11 mouse cellular contexts compared by ENCODE assay signal in genomic region chr7:144527723-144528221, GRCm38 (mm10). TPM values are rescaled to one million over a fixed set of nuclear protein-coding genes. Genes with fewer than 3 reads are reported as not detected.
DNase-seq lines count a peak whose midpoint lies in the region; ATAC-seq lines count a peak whose summit lies in the region.
"Had no signal": no experiment of that assay in that cellular context is flagged by ENCODE, and none has a peak within 500 bp of the region (broad histone marks: within the 10 kb centered on the region; RNA-seq: fewer than 3 reads in every experiment).

No protein-coding gene starts in this region.

- H3K9ac ChIP-seq in midbrain, embryonic 13.5 days (replicated peaks) = no peak overlapping the region
- no peak overlapping the region for H3K9ac ChIP-seq in intestine, embryonic 15.5 days
- H3K9ac ChIP-seq: neural tube, embryonic 12.5 days had no signal

- no peaks in the 10 kb centered on the region for H3K36me3 ChIP-seq in midbrain, embryonic 13.5 days
- no peaks in the 10 kb centered on the region for H3K36me3 ChIP-seq in intestine, embryonic 15.5 days
- H3K36me3 ChIP-seq: neural tube, embryonic 12.5 days had no signal

- peaks cover 11% of the 10 kb centered on the region for H3K4me1 ChIP-seq in midbrain, embryonic 13.5 days (replicated peaks)
- H3K4me1 ChIP-seq in intestine, embryonic 15.5 days (replicated peaks) = 0 out of 2 replicates have a peak, but pooled peaks cover 3% of the 10 kb centered on the region

- peak; percentile 5 for DNase-seq in left cerebral cortex, postnatal 4 days
- DNase-seq in left cerebral cortex, adult 11 months (ENCODE audit: low spot score) = no peak
- peak; percentile 71 for DNase-seq in adrenal gland, postnatal 10 days
- DNase-seq in kidney, adult 8-10 months = peak; percentile 24 to 36
- peak; percentile 6 for DNase-seq in ovary, postnatal 14 days (ENCODE audit: low spot score)
- no peak for DNase-seq in left cerebral cortex, postnatal 25 days (ENCODE audit: low spot score in 2 of 2)
- DNase-seq: layer of hippocampus, postnatal 36 days had no signal

- no peak overlapping the region for H3K4me2 ChIP-seq in midbrain, embryonic 13.5 days (replicated peaks)
- H3K4me2 ChIP-seq in intestine, embryonic 15.5 days (replicated peaks) = no peak overlapping the region
- H3K4me2 ChIP-seq: neural tube, embryonic 12.5 days had no signal

- H3K4me3 ChIP-seq in midbrain, embryonic 13.5 days (replicated peaks) = no peak overlapping the region
- no peak overlapping the region for H3K4me3 ChIP-seq in intestine, embryonic 15.5 days (replicated peaks)
- H3K4me3 ChIP-seq: erythroblast, embryonic 14.5 days; neural tube, embryonic 12.5 days had no signal

- WGBS in midbrain, embryonic 13.5 days = 73% methylated on average over 1 of the region's 1 CpGs
- WGBS in intestine, embryonic 15.5 days = 47% methylated on average over 1 of the region's 1 CpGs

- H3K27ac ChIP-seq in midbrain, embryonic 13.5 days = no peak overlapping the region
- H3K27ac ChIP-seq in intestine, embryonic 15.5 days = no peak overlapping the region
- H3K27ac ChIP-seq: neural tube, embryonic 12.5 days had no signal

- ATAC-seq in midbrain, embryonic 13.5 days = no peak
- ATAC-seq in intestine, embryonic 15.5 days = no peak

- no peaks in the 10 kb centered on the region for H3K27me3 ChIP-seq in midbrain, embryonic 13.5 days
- no peaks in the 10 kb centered on the region for H3K27me3 ChIP-seq in intestine, embryonic 15.5 days (replicated peaks)
- H3K27me3 ChIP-seq: neural tube, embryonic 12.5 days had no signal

- no peaks in the 10 kb centered on the region for H3K9me3 ChIP-seq in midbrain, embryonic 13.5 days
- H3K9me3 ChIP-seq in intestine, embryonic 15.5 days = no peaks in the 10 kb centered on the region
- H3K9me3 ChIP-seq: neural tube, embryonic 12.5 days had no signal

- intact Hi-C loops in left cerebral cortex, postnatal 4 days (cut with DNase I) = no loop called here
- intact Hi-C loops in left cerebral cortex, postnatal 25 days (cut with DNase I) = no loop called here

RNA-seq across cellular contexts. Expression of gene Ppfia1, which starts 25.8 kb away (rescaled TPM):
- 10 to 100 TPM; 47.3 to 48.6 TPM for total RNA-seq in left cerebral cortex, postnatal 4 days (2021)
- total RNA-seq in adrenal gland, postnatal 10 days (2021) = 10 to 100 TPM; 41.7 to 48.5 TPM
- 28.1 and 32.1 TPM in 2 replicates for polyA plus RNA-seq in midbrain, embryonic 13.5 days (2015; fragmentation: Nextera tagmentation; extraction: Ambion mirVana)
- 10 to 100 TPM; 29.5 to 32.9 TPM for total RNA-seq in left cerebral cortex, postnatal 25 days (2021)
- 25.5 and 28.9 TPM in 2 replicates for polyA plus RNA-seq in intestine, embryonic 15.5 days (2015; fragmentation: Nextera tagmentation; extraction: Ambion mirVana)

RNA-seq across cellular contexts. Expression of gene Fadd, which starts 54.5 kb away (rescaled TPM):
- total RNA-seq in left cerebral cortex, postnatal 4 days (2021) = 1 to 10 TPM; 3.5 to 4.3 TPM
- total RNA-seq in adrenal gland, postnatal 10 days (2021) = 10 to 100 TPM; 10.1 to 11.1 TPM
- 5.3 and 6.0 TPM in 2 replicates for polyA plus RNA-seq in midbrain, embryonic 13.5 days (2015; fragmentation: Nextera tagmentation; extraction: Ambion mirVana)
- total RNA-seq in left cerebral cortex, postnatal 25 days (2021) = 1 to 10 TPM; 2.1 to 2.2 TPM
- 12.8 and 13.0 TPM in 2 replicates for polyA plus RNA-seq in intestine, embryonic 15.5 days (2015; fragmentation: Nextera tagmentation; extraction: Ambion mirVana)

RNA-seq across cellular contexts. Expression of gene Cttn, which starts 57.0 kb away (rescaled TPM):
- 100 to 1,000 TPM; 138 to 156 TPM for total RNA-seq in left cerebral cortex, postnatal 4 days (2021)
- 100 to 1,000 TPM; 105 to 109 TPM for total RNA-seq in adrenal gland, postnatal 10 days (2021)
- 194 and 201 TPM in 2 replicates for polyA plus RNA-seq in midbrain, embryonic 13.5 days (2015; fragmentation: Nextera tagmentation; extraction: Ambion mirVana)
- 100 to 1,000 TPM; 102 to 103 TPM for total RNA-seq in left cerebral cortex, postnatal 25 days (2021)
- polyA plus RNA-seq in intestine, embryonic 15.5 days (2015; fragmentation: Nextera tagmentation; extraction: Ambion mirVana) = 139 and 146 TPM in 2 replicates

Comparison
In these comparisons a context has a peak if more than half of its experiments do, and no peak if none do; other contexts are left out.
1. DNase-seq: peak in left cerebral cortex, postnatal 4 days (single experiment), adrenal gland, postnatal 10 days (single experiment), kidney, adult 8-10 months (2 of 2) and ovary, postnatal 14 days (single experiment); none in left cerebral cortex, adult 11 months (single experiment) and left cerebral cortex, postnatal 25 days (0 of 2).